Mouse (Mus musculus) kidney, adult 2 months (tissue): ENCODE results near the gene Gm17662.

Experiments used
- CTCF ChIP-seq: fragments of 200-500 bp; conservative IDR thresholded peaks from 2 replicates; pipeline ENCODE4 v1.5.1; 2011; ENCODE audit warnings: low read depth, mild to moderate bottlenecking, control low read depth, low read length, moderate library complexity, mixed read lengths; ENCODE audit not compliant: insufficient read depth, insufficient read length
- POLR2A ChIP-seq: fragments of 200-500 bp; IDR thresholded peaks from one replicate; pipeline ENCODE4 v1.6.1; 2011; ENCODE audit warnings: low read depth, low read length, control low read depth

- TF ChIP-seq CTCF (no peak), POLR2A (no peak)
Observed at GRCm38 (mm10) chr4:104864397-104864796, 7.3 kb downstream of the Gm17662 start.
